Mouse (Mus musculus): ENCODE measurements around the gene Trmt10a. TPM values are rescaled to one million over a fixed set of nuclear protein-coding genes. Genes with fewer than 3 reads are reported as not detected.

The Trmt10a gene
- polyA plus RNA-seq, 1 experiment from 2014 or later: 11.8 TPM

Other genes starting within 250 kb of the Trmt10a start
- gene Lamtor3, start 224.9 kb upstream of the Trmt10a start, polyA plus RNA-seq (2016; fragmentation: Nextera tagmentation; extraction: Ambion mirVana): 97.6 and 98.1 TPM in 2 replicates
- 2.3 and 2.6 TPM in 2 replicates for gene Dapp1, start 161.9 kb upstream of the Trmt10a start, polyA plus RNA-seq (2016; fragmentation: Nextera tagmentation; extraction: Ambion mirVana)
- gene 1110002E22Rik, start 78.4 kb upstream of the Trmt10a start, polyA plus RNA-seq (2016; fragmentation: Nextera tagmentation; extraction: Ambion mirVana): 0.42 and 0.45 TPM in 2 replicates
- not detected in 2 replicates for gene Gm5105, start 76.1 kb upstream of the Trmt10a start, polyA plus RNA-seq (2016; fragmentation: Nextera tagmentation; extraction: Ambion mirVana)
- 10.0 and 11.1 TPM in 2 replicates for gene Mttp, start 1.5 kb downstream of the Trmt10a start, polyA plus RNA-seq (2016; fragmentation: Nextera tagmentation; extraction: Ambion mirVana)
- not detected in 2 replicates for gene 4930579F01Rik, start 50.4 kb downstream of the Trmt10a start, polyA plus RNA-seq (2016; fragmentation: Nextera tagmentation; extraction: Ambion mirVana)
- 0.15 and 0.17 TPM in 2 replicates for gene Adh7, start 74.3 kb downstream of the Trmt10a start, polyA plus RNA-seq (2016; fragmentation: Nextera tagmentation; extraction: Ambion mirVana)
- gene Adh1, start 117.5 kb downstream of the Trmt10a start, polyA plus RNA-seq (2016; fragmentation: Nextera tagmentation; extraction: Ambion mirVana): 0.39 and 0.93 TPM in 2 replicates
- gene Adh6a, start 169.8 kb downstream of the Trmt10a start, polyA plus RNA-seq (2016; fragmentation: Nextera tagmentation; extraction: Ambion mirVana): not detected in 2 replicates
- 0.21 and 0.22 TPM in 2 replicates for gene Adh6b, start 198.3 kb downstream of the Trmt10a start, polyA plus RNA-seq (2016; fragmentation: Nextera tagmentation; extraction: Ambion mirVana)

All from hindbrain, embryonic 12.5 days (tissue).